8 mouse cellular contexts compared by ENCODE assay signal in genomic region chr12:69986241-69986762, GRCm38 (mm10). TPM values are rescaled to one million over a fixed set of nuclear protein-coding genes. Genes with fewer than 3 reads are reported as not detected.
DNase-seq lines count a peak whose midpoint lies in the region; ATAC-seq and TF ChIP-seq lines count a peak whose summit lies in the region.

No protein-coding gene starts in this region.

- peak; percentile 58 for ATAC-seq in forebrain, embryonic 16.5 days
- ATAC-seq in intestine, embryonic 15.5 days = peak; percentile 64
- ATAC-seq in liver, embryonic 16.5 days (ENCODE audit: low read depth) = peak; percentile 35
- peak; percentile 64 for ATAC-seq in neural tube, embryonic 11.5 days (ENCODE audit: insufficient read depth, low FRiP score, low TSS enrichment)

- peak overlapping the region; percentile 69 for H3K4me3 ChIP-seq in bone marrow macrophage, adult 2 months (ENCODE audit: insufficient read depth, low read length)
- peak overlapping the region; percentile 90 for H3K4me3 ChIP-seq in forebrain, embryonic 16.5 days (replicated peaks; ENCODE audit: low read length)
- peak overlapping the region; percentile 97 for H3K4me3 ChIP-seq in intestine, embryonic 15.5 days (replicated peaks)
- peak overlapping the region; percentile 99 for H3K4me3 ChIP-seq in liver, embryonic 16.5 days (ENCODE audit: low read depth, low read length)
- H3K4me3 ChIP-seq in neural tube, embryonic 11.5 days (ENCODE audit: low read depth, low read length) = peak overlapping the region; percentile 74

- no peak for TF ChIP-seq POLR2A in bone marrow macrophage, adult 2 months (IDR thresholded peaks at IDR 0.05; ENCODE audit: borderline replicate concordance, low read depth, low read length)

- H3K9me3 ChIP-seq in forebrain, embryonic 16.5 days (ENCODE audit: control insufficient read depth, low read length) = no peaks in the 10 kb centered on the region
- H3K9me3 ChIP-seq in intestine, embryonic 15.5 days = no peaks in the 10 kb centered on the region
- H3K9me3 ChIP-seq in liver, embryonic 16.5 days (replicated peaks; ENCODE audit: control insufficient read depth, low read length) = no peaks in the 10 kb centered on the region
- no peaks in the 10 kb centered on the region for H3K9me3 ChIP-seq in neural tube, embryonic 11.5 days (ENCODE audit: control insufficient read depth, low read length)

- DNase-seq in thymus, postnatal 0 days (ENCODE audit: low spot score) = peak; percentile 30
- no peak for DNase-seq in thymus, postnatal 4 days
- DNase-seq in neural tube, embryonic 11.5 days (ENCODE audit: low spot score) = peak; percentile 71
- DNase-seq in layer of hippocampus, adult 9-10 months (ENCODE audit: low spot score) = no peak

- TF ChIP-seq CTCF in bone marrow macrophage, adult 2 months (IDR thresholded peaks at IDR 0.05; ENCODE audit: low read depth, low read length) = no peak

- H3K4me1 ChIP-seq in bone marrow macrophage, adult 2 months (ENCODE audit: control insufficient read depth, insufficient read depth, low read length) = peaks cover 13% of the 10 kb centered on the region
- H3K4me1 ChIP-seq in forebrain, embryonic 16.5 days (replicated peaks; ENCODE audit: control insufficient read depth, insufficient read depth, low read length) = peaks cover 9% of the 10 kb centered on the region
- no peaks in the 10 kb centered on the region for H3K4me1 ChIP-seq in intestine, embryonic 15.5 days (replicated peaks)
- peaks cover 8% of the 10 kb centered on the region for H3K4me1 ChIP-seq in liver, embryonic 16.5 days (ENCODE audit: control insufficient read depth, low read depth, low read length)
- H3K4me1 ChIP-seq in neural tube, embryonic 11.5 days (ENCODE audit: control insufficient read depth, insufficient read depth, low read length) = peaks cover 5% of the 10 kb centered on the region; the same call in 1 of the 2 replicates

- peak overlapping the region; percentile 76 for H3K4me2 ChIP-seq in forebrain, embryonic 16.5 days (ENCODE audit: low read length)
- peak overlapping the region; percentile 80 for H3K4me2 ChIP-seq in intestine, embryonic 15.5 days (replicated peaks)
- H3K4me2 ChIP-seq in liver, embryonic 16.5 days (ENCODE audit: low read depth, low read length) = peak overlapping the region; percentile 88
- peak overlapping the region; percentile 63 for H3K4me2 ChIP-seq in neural tube, embryonic 11.5 days (ENCODE audit: low read depth)

- H3K27ac ChIP-seq in bone marrow macrophage, adult 2 months (ENCODE audit: insufficient read depth, low read depth, low read length) = peak overlapping the region; percentile 44
- peak overlapping the region; percentile 67 for H3K27ac ChIP-seq in forebrain, embryonic 16.5 days (ENCODE audit: low read length)
- peak overlapping the region; percentile 91 for H3K27ac ChIP-seq in intestine, embryonic 15.5 days
- peak overlapping the region; percentile 94 for H3K27ac ChIP-seq in liver, embryonic 16.5 days (ENCODE audit: low read length)
- peak overlapping the region; percentile 75 for H3K27ac ChIP-seq in neural tube, embryonic 11.5 days (ENCODE audit: low read depth, low read length)

- peaks cover 4% of the 10 kb centered on the region; the same call in 1 of the 2 replicates for H3K36me3 ChIP-seq in forebrain, embryonic 16.5 days (ENCODE audit: control insufficient read depth, insufficient read depth)
- peaks cover 3% of the 10 kb centered on the region; the same call in 1 of the 2 replicates for H3K36me3 ChIP-seq in intestine, embryonic 15.5 days
- H3K36me3 ChIP-seq in liver, embryonic 16.5 days (ENCODE audit: control insufficient read depth, insufficient read depth) = peaks cover 17% of the 10 kb centered on the region
- 0 out of 2 replicates have a peak, but pooled peaks cover 3% of the 10 kb centered on the region for H3K36me3 ChIP-seq in neural tube, embryonic 11.5 days (ENCODE audit: control insufficient read depth, insufficient read depth, low read length)

- peak overlapping the region; percentile 90 for H3K9ac ChIP-seq in forebrain, embryonic 16.5 days (replicated peaks; ENCODE audit: low read depth, low read length)
- peak overlapping the region; percentile 97 for H3K9ac ChIP-seq in intestine, embryonic 15.5 days
- H3K9ac ChIP-seq in liver, embryonic 16.5 days (ENCODE audit: low read depth, low read length) = peak overlapping the region; percentile 98
- peak overlapping the region; percentile 86 for H3K9ac ChIP-seq in neural tube, embryonic 11.5 days (ENCODE audit: low read length)

- under 1% methylated on average over 36 of the region's 36 CpGs for WGBS in forebrain, embryonic 16.5 days
- WGBS in intestine, embryonic 15.5 days = under 1% methylated on average over 34 of the region's 36 CpGs
- WGBS in liver, embryonic 16.5 days (ENCODE audit: insufficient replicate concordance) = 0% methylated on average over 35 of the region's 36 CpGs
- WGBS in neural tube, embryonic 11.5 days = under 1% methylated on average over 34 of the region's 36 CpGs

- no peaks in the 10 kb centered on the region for H3K27me3 ChIP-seq in forebrain, embryonic 16.5 days (replicated peaks; ENCODE audit: control insufficient read depth, insufficient read depth, low read length)
- no peaks in the 10 kb centered on the region for H3K27me3 ChIP-seq in intestine, embryonic 15.5 days (replicated peaks)
- H3K27me3 ChIP-seq in liver, embryonic 16.5 days (ENCODE audit: control insufficient read depth, insufficient read depth, low read depth, low read length) = no peaks in the 10 kb centered on the region
- no peaks in the 10 kb centered on the region for H3K27me3 ChIP-seq in neural tube, embryonic 11.5 days (ENCODE audit: control insufficient read depth, insufficient read depth, low read length)

RNA-seq across cellular contexts. Expression of gene Sav1, which starts 0.5 kb away (rescaled TPM):
- polyA plus RNA-seq in thymus, postnatal 0 days (2015; fragmentation: Nextera tagmentation; extraction: Ambion mirVana) = 5.1 and 5.5 TPM in 2 replicates
- polyA plus RNA-seq in bone marrow macrophage, adult 2 months (2012; ENCODE audit: insufficient read depth, insufficient read length, missing spikeins) = 69.9 and 70.7 TPM in 2 replicates
- 1.7 and 3.3 TPM in 2 replicates for polyA plus RNA-seq in forebrain, embryonic 16.5 days (2015; fragmentation: Nextera tagmentation; extraction: Ambion mirVana)
- 5.1 and 5.6 TPM in 2 replicates for polyA plus RNA-seq in intestine, embryonic 15.5 days (2015; fragmentation: Nextera tagmentation; extraction: Ambion mirVana)
- polyA plus RNA-seq in liver, embryonic 16.5 days (2015; fragmentation: Nextera tagmentation; extraction: Ambion mirVana) = 0.54 and 0.65 TPM in 2 replicates
- 8.7 and 8.9 TPM in 2 replicates for polyA plus RNA-seq in neural tube, embryonic 11.5 days (2014; fragmentation: Nextera tagmentation; extraction: Ambion mirVana)

Comparison
In these comparisons a context has a peak if more than half of its experiments do, and no peak if none do; other contexts are left out.
1. DNase-seq: peak in thymus, postnatal 0 days (single experiment) and neural tube, embryonic 11.5 days (single experiment); none in thymus, postnatal 4 days (single experiment) and layer of hippocampus, adult 9-10 months (single experiment).
2. H3K27ac ChIP-seq: peak in every context shown above with its lines; median percentile 94 in liver, embryonic 16.5 days; 91 in intestine, embryonic 15.5 days; 75 in neural tube, embryonic 11.5 days; 67 in forebrain, embryonic 16.5 days; 44 in bone marrow macrophage, adult 2 months.
3. Peak in every context shown above with its lines, with median percentiles within 50 percentile points of each other: H3K4me3 ChIP-seq, ATAC-seq, H3K4me2 ChIP-seq and H3K9ac ChIP-seq.